Mouse (Mus musculus) CH12.LX (cell line): ENCODE data around the gene Ssr1. TPM values are rescaled to one million over a fixed set of nuclear protein-coding genes. Genes with fewer than 3 reads are reported as not detected.

ENCODE experiments used
- polyA plus RNA-seq: library from polyadenylated mRNA; unstranded; fragments of >175 nt; gene quantifications from 2 replicates; pipeline ENCODE4 v1.2.1, GENCODE M21; 2012; ENCODE audit warnings: low read depth; ENCODE audit not compliant: insufficient read length
- total RNA-seq, 2 experiments: library from RNA; depleted of rRNA; stranded (reverse); fragments of 300-350 nt in 1 of 2; fragments of >200 nt in 1 of 2; gene quantifications; 2 replicates each; pipeline ENCODE4 v1.2.3; 2012 to 2014

Gene Ssr1
- total and polyA plus RNA-seq, 3 experiments, result 67.1 to 167 (median 145) TPM

Other genes starting within 250 kb of the Ssr1 start
- gene Rreb1, start 215.8 kb downstream of the Ssr1 start, total RNA-seq (2012; rRNA removed), result 5.3 TPM in 2 replicates
- 1.0 and 1.4 TPM in 2 replicates for gene Rreb1, start 215.8 kb downstream of the Ssr1 start, total RNA-seq (2014; rRNA removed)
- gene Rreb1, start 215.8 kb downstream of the Ssr1 start, polyA plus RNA-seq, result 7.4 and 10.2 TPM in 2 replicates
- gene Riok1, start 42.8 kb upstream of the Ssr1 start, total RNA-seq (2012; rRNA removed), result 33.9 and 42.6 TPM in 2 replicates
- gene Riok1, start 42.8 kb upstream of the Ssr1 start, total RNA-seq (2014; rRNA removed), result 67.0 and 70.9 TPM in 2 replicates
- 52.2 and 52.4 TPM in 2 replicates for gene Riok1, start 42.8 kb upstream of the Ssr1 start, polyA plus RNA-seq
- gene Cage1, start 42.9 kb upstream of the Ssr1 start, total RNA-seq (2012; rRNA removed), result 1.1 and 1.2 TPM in 2 replicates
- 1.3 and 1.6 TPM in 2 replicates for gene Cage1, start 42.9 kb upstream of the Ssr1 start, total RNA-seq (2014; rRNA removed)
- 1.4 and 1.5 TPM in 2 replicates for gene Cage1, start 42.9 kb upstream of the Ssr1 start, polyA plus RNA-seq
- gene Dsp, start 157.1 kb upstream of the Ssr1 start, total RNA-seq (2012; rRNA removed), result 0.17 and 0.21 TPM in 2 replicates
- not detected in 2 replicates for gene Dsp, start 157.1 kb upstream of the Ssr1 start, total RNA-seq (2014; rRNA removed)
- 0.04 TPM in 1 of 2 replicates, not detected in the other for gene Dsp, start 157.1 kb upstream of the Ssr1 start, polyA plus RNA-seq
- gene Snrnp48, start 210.7 kb upstream of the Ssr1 start, total RNA-seq (2012; rRNA removed), result 45.8 and 52.8 TPM in 2 replicates
- 42.4 and 46.7 TPM in 2 replicates for gene Snrnp48, start 210.7 kb upstream of the Ssr1 start, total RNA-seq (2014; rRNA removed)
- 90.2 and 103 TPM in 2 replicates for gene Snrnp48, start 210.7 kb upstream of the Ssr1 start, polyA plus RNA-seq